In genomic region chr14:103069864-103070611, GRCm38 (mm10) we compare ENCODE assay signal across 8 mouse cellular contexts. TPM values are rescaled to one million over a fixed set of nuclear protein-coding genes. Genes with fewer than 3 reads are reported as not detected.
DNase-seq lines count a peak whose midpoint lies in the region; ATAC-seq and TF ChIP-seq lines count a peak whose summit lies in the region.

Gene Cln5, plus strand, starts transcription at chr14:103070216.

- H3K27me3 ChIP-seq in G1E (ENCODE audit: insufficient read depth, low read length), result no peaks in the 10 kb centered on the region
- no peaks in the 10 kb centered on the region for H3K27me3 ChIP-seq in forebrain, postnatal 0 days (ENCODE audit: insufficient read depth, low read length)
- no peaks in the 10 kb centered on the region for H3K27me3 ChIP-seq in lung, embryonic 15.5 days

- 1% methylated on average over 64 of the region's 65 CpGs for WGBS in forebrain, postnatal 0 days
- 0% methylated on average over 65 of the region's 65 CpGs for WGBS in lung, embryonic 15.5 days

- peak; percentile 81 for ATAC-seq in G1E (ENCODE audit: extremely low read depth, insufficient number of reproducible peaks, low FRiP score, poor library complexity, severe bottlenecking)
- ATAC-seq in forebrain, postnatal 0 days, result peak; percentile 97
- ATAC-seq in lung, embryonic 15.5 days (ENCODE audit: borderline replicate concordance, extremely low read depth, low FRiP score, low TSS enrichment), result peak; percentile 97

- DNase-seq in G1E (ENCODE audit: low spot score), result peak; percentile 99
- DNase-seq in cerebellum, adult 18-20 months, result peak; percentile 95 to 97
- peak; percentile 93 for DNase-seq in forebrain, postnatal 0 days
- DNase-seq in heart, postnatal 4 days, result peak; percentile 96
- peak; percentile 84 to 85 for DNase-seq in layer of hippocampus, adult 8-10 months (ENCODE audit: low spot score in 2 of 2)
- peak; percentile 91 for DNase-seq in ovary, adult 18-20 months (ENCODE audit: low spot score)
- peak; percentile 94 for DNase-seq in thymus, postnatal 0 days (ENCODE audit: low spot score)

- peak within 1 kb of the TSS; percentile 66 for H3K27ac ChIP-seq in forebrain, postnatal 0 days (ENCODE audit: low read depth, low read length)
- peak within 1 kb of the TSS; percentile 92 for H3K27ac ChIP-seq in lung, embryonic 15.5 days

- H3K9me3 ChIP-seq in G1E (replicated peaks), result no peaks in the 10 kb centered on the region
- no peaks in the 10 kb centered on the region for H3K9me3 ChIP-seq in forebrain, postnatal 0 days (ENCODE audit: low read length)
- H3K9me3 ChIP-seq in lung, embryonic 15.5 days, result no peaks in the 10 kb centered on the region

- H3K36me3 ChIP-seq in G1E (replicated peaks), result peaks cover 32% of the 10 kb centered on the region
- no peaks in the 10 kb centered on the region; the same call in 1 of the 2 replicates for H3K36me3 ChIP-seq in forebrain, postnatal 0 days (ENCODE audit: insufficient read depth)
- peaks cover 13% of the 10 kb centered on the region for H3K36me3 ChIP-seq in lung, embryonic 15.5 days

- H3K4me3 ChIP-seq in G1E (ENCODE audit: low read depth, low read length), result peak within 1 kb of the TSS; percentile 80
- H3K4me3 ChIP-seq in forebrain, postnatal 0 days (ENCODE audit: low read depth, low read length), result peak within 1 kb of the TSS; percentile 76
- H3K4me3 ChIP-seq in lung, embryonic 15.5 days, result peak within 1 kb of the TSS; percentile 84

- H3K4me2 ChIP-seq in forebrain, postnatal 0 days (ENCODE audit: low read depth), result peak within 1 kb of the TSS; percentile 89
- H3K4me2 ChIP-seq in lung, embryonic 15.5 days, result peak within 1 kb of the TSS; percentile 89

- H3K4me1 ChIP-seq in G1E (ENCODE audit: insufficient read depth, low read depth, low read length), result peaks cover 41% of the 10 kb centered on the region
- no peaks in the 10 kb centered on the region for H3K4me1 ChIP-seq in forebrain, postnatal 0 days (ENCODE audit: insufficient read depth)
- peaks cover 11% of the 10 kb centered on the region for H3K4me1 ChIP-seq in lung, embryonic 15.5 days

- no peak for TF ChIP-seq CTCF in G1E (IDR thresholded peaks at IDR 0.05; ENCODE audit: low read depth, low read length)
- TF ChIP-seq CTCF in forebrain, postnatal 0 days (IDR thresholded peaks at IDR 0.05; ENCODE audit: low read depth), result peak; percentile 65

- peak within 1 kb of the TSS; percentile 62 for H3K9ac ChIP-seq in forebrain, postnatal 0 days
- peak within 1 kb of the TSS; percentile 78 for H3K9ac ChIP-seq in lung, embryonic 15.5 days

RNA-seq across cellular contexts. Expression of gene Cln5, which starts in this region (rescaled TPM):
- total RNA-seq in G1E (2014; fragmentation: Nextera tagmentation) (49.4 and 56.6 TPM in 2 replicates), G1E (2017) (51.8 and 63.8 TPM in 2 replicates)
- 7.6 and 8.8 TPM in 2 replicates for polyA plus RNA-seq in G1E (2012)
- total RNA-seq in forebrain, postnatal 0 days (2014; rRNA removed), result 7.6 and 8.8 TPM in 2 replicates
- polyA plus RNA-seq in forebrain, postnatal 0 days (2015; fragmentation: Nextera tagmentation; extraction: Ambion mirVana), result 7.2 and 9.7 TPM in 2 replicates
- 10 to 100 TPM; 17.8 to 18.3 TPM for total RNA-seq in heart, postnatal 4 days (2021)
- total RNA-seq in layer of hippocampus, adult 8-10 months (2022), result 10 to 100 TPM; 10.1 to 17.2 (median 13.5) TPM
- polyA plus RNA-seq in lung, embryonic 15.5 days (2015; fragmentation: Nextera tagmentation; extraction: Ambion mirVana), result 30.8 and 31.5 TPM in 2 replicates
- 25.6 and 28.6 TPM in 2 replicates for polyA plus RNA-seq in thymus, postnatal 0 days (2015; fragmentation: Nextera tagmentation; extraction: Ambion mirVana)

Comparison
In these comparisons a context has a peak if more than half of its experiments do, and no peak if none do; other contexts are left out.
1. Peak in every context shown above with its lines: DNase-seq, ATAC-seq, H3K4me3 ChIP-seq and H3K27ac ChIP-seq.